Mouse (Mus musculus) adrenal gland (tissue): Measurements from ENCODE around the gene 3110001I22Rik.
"Not testable (repeated sequence)": the region's sequence is repeated elsewhere in the genome, so short reads cannot be mapped to it uniquely, and the experiment has no call there.

ENCODE experiments used
- intact Hi-C: fragments of 180-260 bp; cut with DNase I; formaldehyde crosslinking; loops from one replicate; pipeline ENCODE4 v1.15.1; 2025
- long read RNA-seq, 2 experiments: library from polyadenylated mRNA; unstranded; transcript quantifications; one replicate each; pipeline ENCODE4 v2.0.0; 2020; ENCODE audit warnings: borderline replicate concordance in 1 of 2; ENCODE audit not compliant: insufficient replicate concordance in 1 of 2

3110001I22Rik gene
- long read RNA-seq, experiment 1, partial matches to known transcripts = 0 of 2 reads
- long read RNA-seq, experiment 1, other reads (novel, unspliced or antisense) = 0 of 2 reads
- long read RNA-seq, experiment 2, partial matches to known transcripts = 0 of 2 reads
- long read RNA-seq, experiment 2, other reads (novel, unspliced or antisense) = 0 of 2 reads

DNA sequence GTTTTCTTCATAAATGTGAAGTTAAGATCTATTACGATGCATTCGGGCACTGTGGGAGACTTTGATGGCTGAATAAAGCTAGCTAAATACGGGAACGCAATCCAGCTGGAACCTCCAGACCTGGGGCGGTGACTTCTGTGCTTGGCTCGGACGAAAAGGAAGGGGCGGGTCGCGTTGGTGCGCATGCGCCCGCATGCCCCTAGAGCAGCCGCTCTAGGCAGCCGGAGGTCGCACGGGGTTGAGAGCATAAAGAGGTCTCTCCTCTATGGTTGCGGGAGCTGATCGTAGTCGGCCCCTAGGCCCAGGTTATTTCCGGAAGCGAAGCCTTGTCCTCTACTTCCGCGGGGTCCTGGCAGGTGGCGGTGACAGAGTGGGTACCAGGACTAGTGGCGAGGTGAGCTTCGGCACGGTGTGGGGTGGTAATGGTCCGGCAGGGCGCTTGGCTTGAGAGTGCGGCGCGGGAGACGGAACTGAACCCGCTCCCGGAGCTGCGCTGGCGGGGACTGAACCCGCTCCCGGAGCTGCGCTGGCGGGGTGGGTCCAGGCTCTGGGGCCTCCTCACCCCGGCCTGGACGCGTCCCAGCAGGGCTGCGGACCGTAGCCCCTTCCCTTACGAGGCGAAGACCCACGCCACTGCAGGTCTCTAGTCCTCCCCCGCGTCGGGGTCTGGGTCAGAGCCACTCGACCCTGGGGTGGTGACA, at the start of gene 3110001I22Rik, which contains the start of gene Bfar:
3110001I22Rik (plus strand) TSS at position 245 of the 701 bp plus-strand sequence.
Bfar (plus strand) TSS at position 174 of the 701 bp plus-strand sequence.
- intact Hi-C loops = no loop called here

DNA sequence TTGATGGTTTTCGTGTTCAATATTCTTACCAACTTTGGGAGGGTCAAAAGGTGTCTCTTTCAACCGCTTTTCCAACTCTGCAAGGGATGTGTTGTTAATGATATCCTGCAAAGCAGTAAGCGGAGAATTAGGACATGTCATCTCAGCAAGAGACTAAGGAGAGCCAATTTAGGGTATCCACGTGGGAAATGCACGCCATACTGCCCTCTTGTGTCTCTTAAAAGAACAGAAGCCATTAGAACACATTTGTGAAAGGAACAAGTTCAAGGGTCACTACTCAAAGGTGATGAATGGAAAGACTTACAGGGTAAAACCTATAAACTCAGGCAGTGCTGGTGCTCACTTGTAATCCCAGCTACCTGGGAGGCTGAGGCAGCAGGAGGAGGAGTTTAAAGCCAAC, 43.4 kb upstream of the 3110001I22Rik start:
- intact Hi-C loops = loop anchor here (5.0 to 10.0 kb wide), 2 partner anchors 96 to 184 kb away; no protein-coding TSS in a partner anchor

DNA sequence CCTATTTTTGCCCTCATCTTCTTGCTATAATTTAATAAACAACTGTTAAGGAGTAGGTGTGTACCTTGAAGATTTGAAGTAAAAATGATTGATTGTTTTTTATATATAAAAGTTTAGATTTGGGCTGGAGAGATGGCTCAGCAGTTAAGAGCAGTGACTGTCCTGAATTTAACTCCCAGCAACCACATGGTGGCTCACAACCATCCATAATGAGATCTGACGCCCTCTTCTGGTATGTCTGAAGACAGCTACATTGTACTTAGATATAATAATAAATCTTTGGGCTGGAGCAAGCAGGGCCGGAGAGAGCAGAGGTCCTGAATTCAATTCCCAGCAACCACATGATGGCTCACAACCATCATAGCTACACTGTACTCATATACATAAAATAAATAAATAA, 33.5 kb upstream of the 3110001I22Rik start:
- intact Hi-C loops = not testable (repeated sequence)

DNA sequence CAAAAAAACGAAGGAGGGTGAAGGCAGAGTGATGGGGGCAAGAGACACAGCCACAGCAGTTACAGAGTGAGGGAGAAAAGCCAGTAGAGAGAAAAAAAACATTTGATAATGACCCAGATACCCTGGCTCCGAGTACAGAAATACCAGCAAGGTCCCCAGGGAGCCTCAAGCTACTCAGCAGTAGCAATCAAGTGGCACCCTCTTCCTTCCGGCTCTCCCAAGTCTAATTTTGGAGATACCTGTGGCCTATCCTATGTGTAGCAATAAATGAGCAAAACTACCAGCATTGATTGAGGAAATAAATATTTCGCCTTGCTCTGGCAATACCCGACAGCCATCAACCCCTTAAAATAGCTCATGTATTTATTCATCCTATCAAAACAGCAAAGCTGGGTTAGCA, 32.2 kb upstream of the 3110001I22Rik start:
- intact Hi-C loops = no loop called here

DNA sequence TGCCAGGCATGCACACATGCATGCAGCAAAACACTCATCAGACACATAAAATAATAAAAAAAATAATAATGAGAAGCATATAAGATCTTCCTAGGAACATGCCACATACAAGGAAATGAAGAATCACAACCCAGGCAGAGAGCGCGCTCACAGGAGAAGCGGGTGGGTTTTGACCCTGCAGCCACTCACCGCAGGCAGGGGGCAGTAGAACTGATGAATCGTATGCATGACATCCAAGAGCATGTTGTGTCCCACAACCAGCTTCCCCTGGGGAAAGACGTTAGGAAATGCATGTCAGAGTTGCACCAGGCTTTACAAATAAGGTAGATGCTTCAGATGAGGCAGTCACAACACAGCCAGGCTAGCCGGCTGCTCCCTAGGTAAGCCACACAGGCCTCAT, 31.7 kb upstream of the 3110001I22Rik start:
- intact Hi-C loops = no loop called here

DNA sequence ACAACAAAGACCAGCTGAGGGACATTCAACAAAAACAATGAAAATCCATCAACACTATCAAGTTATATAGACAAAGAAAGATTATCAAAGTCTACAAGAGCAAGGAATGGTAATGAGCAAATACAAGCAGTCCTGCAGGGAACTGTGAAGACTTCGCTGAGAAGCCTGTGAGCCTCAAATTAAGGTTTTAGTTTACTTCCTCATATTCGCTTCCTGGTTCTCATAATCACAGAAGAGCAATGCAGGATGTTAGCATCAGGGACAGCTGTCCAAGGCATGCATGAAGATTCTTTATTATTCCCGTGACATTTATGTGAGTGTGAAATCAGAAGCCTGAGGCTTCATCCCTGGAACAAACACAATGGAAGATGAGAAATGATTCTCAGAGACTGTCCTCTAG, 27.3 kb upstream of the 3110001I22Rik start:
- intact Hi-C loops = no loop called here

DNA sequence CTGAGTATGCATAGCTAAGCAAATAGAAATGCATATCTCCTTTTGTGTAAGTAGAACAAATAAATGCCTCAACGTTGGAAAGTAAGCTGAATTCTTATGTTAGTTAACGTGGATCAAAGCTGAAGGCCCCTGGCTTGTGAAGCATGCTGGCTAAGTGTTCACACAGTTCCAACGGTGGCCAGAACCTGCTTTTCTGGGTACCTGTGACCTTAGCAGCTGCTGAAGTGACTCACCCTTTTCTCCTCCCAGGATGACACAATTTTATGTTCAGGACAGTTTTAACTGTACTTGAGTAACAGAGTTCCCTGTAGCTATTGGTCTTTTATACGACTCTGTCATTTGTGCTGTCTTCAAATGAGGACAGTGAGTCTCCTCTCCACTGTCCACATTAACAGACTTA, 25.8 kb upstream of the 3110001I22Rik start:
- intact Hi-C loops = no loop called here

DNA sequence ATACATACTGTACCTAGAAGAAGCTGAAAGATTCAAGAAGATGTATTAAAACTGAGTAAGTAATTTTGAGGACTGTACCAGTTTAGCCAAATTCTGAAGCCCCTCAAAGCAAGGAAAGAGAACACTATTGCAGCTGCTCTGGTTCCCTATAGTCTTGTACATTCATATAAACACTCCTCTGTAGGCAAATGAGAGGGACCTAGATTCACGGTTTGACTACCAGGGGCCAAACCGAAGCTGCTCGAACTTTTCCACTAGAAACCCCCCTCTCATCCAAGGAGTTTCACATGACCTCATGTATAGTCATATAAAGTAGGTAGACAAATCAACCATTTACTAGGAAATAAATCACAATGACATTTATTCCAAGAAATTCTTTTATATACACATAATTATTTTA, 12.8 kb upstream of the 3110001I22Rik start:
- intact Hi-C loops = no loop called here

DNA sequence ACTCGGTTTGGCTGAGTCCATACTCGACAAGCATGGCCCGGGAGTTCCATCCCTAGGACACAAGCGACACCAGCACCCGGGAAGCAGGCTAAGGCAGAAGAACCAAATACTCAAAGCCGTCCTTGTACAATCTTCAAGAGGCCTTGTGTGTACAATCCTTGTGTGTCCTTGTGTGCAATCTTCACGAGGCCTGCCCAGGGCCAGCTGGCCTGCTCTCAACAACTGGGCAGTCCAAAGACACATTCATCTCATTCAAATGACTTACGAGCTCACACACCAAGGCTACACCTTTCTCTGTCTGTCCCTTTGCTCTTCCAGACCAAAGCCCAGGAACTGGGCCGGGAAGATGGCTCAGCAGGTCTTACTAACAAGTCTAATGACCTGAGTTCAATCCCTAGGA, 11.0 kb upstream of the 3110001I22Rik start:
- intact Hi-C loops = no loop called here

DNA sequence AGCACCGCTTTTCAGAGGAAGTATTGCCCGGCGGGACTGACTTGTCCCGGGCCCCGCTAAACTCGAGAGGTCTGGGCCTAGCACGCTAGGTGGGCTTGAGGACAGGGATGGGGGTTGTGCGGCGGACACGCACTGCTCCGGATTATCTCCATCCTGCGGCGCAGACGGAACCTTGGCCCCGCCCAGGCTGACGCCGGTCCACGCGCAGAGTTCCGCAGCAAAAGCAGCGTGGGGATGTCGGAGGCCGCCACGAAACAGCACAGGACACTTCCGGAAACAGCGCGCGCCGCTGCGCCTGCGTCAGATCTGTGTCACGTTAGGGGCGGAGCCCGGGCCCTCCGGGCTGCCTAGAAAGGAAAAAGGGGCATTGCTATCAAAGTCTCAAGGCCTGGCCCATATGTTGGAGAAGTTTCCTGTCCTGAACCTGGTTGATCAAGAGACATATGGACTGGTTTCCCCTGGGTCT, 3.8 kb upstream of the 3110001I22Rik start, which contains the start of gene Parn:
Parn (minus strand) TSS at position 293 of the 466 bp plus-strand sequence.
- intact Hi-C loops = no loop called here

DNA sequence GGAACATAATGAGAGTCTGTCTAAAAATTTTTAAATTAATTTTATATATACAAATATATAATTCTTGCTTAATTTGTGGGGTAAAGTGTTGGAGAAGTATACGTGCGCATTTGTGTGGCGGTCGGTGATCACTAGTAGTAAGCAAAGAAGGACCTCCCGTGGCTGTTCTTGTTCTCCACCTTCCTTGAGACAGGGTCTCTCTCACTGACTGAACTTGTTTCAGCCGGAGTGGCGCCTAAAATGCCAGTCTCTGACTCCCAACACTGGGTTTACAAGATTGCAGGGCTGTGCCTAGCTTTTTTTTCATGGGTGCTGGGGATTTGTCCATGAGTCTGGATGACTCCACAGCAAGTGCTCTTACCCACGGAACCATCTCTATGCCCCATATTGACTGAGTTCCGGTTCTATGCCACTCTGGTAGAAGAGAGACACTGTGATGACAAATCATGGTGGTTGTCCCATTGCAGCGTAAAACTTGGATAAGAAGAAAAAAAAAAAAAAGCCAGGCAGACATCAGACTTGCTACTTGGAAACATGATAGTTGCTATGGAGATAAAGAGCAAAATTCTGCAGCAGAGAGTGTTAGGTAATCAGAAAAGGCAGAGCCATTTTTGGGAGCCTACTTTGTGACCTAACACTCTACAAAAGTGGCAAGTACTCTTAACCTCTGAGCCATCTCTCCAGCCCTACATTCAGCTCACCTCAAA, 3.2 kb upstream of the 3110001I22Rik start:
- intact Hi-C loops = no loop called here

DNA sequence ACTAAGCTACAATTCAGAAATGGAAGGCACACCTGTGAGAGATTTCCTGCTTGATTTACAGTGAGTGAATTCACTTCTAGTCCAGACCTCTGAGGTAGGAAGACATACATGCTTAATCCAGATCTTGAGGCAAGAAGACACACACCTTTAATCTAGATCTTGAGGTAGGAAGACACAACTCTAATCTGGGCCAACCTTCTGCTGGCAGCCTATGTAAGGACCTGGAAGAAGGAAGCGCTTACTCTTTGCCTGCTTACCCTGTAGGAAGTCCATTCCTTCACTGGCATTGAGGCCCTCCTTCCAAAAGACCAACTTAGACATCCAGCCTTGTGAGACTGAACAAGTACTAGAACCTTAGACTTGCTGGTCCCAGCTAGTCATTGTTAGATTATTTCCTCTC, 2.4 kb upstream of the 3110001I22Rik start:
- intact Hi-C loops = no loop called here

DNA sequence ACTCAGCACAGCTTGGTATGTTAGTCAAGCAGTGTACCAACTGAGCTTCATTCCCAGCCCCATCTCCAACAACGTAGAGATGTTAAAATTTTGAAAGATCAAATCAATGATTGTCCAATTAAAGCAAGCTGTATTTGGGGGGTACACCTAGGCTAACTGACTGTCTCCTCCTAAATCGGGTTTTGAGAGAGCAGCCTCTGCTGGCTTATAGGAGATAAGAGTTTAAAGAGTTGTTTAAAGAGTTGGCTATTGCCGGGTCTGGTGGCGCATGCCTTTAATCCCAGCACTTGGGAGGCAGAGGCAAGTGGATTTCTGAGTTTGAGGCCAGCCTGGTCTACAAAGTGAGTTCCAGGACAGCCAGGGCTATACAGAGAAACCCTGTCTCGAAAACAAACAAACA, 833 bp upstream of the 3110001I22Rik start:
- intact Hi-C loops = not testable (repeated sequence)

DNA sequence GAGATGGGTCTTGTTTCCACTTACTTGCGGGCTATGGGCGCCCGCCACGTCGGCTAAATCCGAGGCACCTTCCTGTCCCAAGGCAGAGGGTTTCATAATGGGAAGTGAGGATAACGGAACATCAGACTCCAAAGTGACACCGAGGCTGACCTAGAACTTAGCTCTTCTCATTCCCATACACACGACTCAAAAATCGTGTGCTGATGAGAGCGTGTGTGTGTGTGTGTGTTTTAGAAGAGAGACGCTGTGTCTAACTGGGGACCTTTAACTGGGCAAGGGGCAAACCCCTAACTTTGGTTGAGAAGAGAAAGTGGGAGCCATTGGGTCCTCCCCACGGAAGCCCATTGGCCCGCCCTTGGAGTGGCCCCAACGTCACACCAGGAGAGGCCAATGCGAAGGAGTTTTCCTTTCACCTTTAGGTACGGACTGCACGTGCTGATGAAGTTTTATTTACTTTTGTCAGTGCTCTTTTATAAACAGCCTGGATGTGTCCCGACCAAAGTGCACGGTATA, 713 bp downstream of the 3110001I22Rik start:
- intact Hi-C loops = no loop called here

DNA sequence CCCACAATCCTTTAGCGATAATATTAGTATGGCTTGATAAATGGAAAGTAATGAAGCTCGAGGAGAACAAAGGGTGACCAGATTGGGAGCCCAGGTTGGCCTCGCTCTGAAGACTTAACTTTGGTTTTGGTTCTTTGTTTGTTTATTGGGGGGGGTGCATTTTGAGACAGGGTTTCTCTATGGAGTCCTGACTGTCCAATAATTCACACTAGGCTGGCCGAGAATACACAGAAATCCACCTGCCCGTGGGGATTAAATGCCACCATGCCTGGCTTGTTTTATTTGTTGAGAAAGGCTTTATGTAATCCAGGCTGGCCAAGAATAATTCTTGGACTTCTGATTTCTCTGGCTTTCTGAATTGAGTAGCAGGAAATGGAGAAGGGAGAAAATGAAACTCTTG, 1.4 kb downstream of the 3110001I22Rik start:
- intact Hi-C loops = no loop called here

DNA sequence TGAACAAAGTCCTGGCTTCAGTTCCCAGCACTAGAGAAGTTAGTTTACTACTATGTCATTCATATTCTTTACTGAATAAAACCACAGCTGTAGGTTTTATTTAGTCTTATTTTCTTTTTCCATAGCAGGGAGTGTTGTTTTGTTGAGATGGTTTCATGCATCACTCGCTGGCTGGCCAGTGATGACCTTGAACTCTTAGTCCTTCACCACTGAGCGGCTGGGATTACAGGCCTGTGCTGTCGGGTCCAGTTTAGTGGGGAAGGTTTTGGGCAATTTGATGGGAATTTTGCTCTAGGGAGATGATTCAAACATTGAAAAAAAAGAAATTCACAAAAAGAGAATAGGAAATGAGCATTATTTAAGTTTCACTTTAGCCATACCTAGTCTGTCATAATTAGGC, 2.8 kb downstream of the 3110001I22Rik start:
- intact Hi-C loops = no loop called here

DNA sequence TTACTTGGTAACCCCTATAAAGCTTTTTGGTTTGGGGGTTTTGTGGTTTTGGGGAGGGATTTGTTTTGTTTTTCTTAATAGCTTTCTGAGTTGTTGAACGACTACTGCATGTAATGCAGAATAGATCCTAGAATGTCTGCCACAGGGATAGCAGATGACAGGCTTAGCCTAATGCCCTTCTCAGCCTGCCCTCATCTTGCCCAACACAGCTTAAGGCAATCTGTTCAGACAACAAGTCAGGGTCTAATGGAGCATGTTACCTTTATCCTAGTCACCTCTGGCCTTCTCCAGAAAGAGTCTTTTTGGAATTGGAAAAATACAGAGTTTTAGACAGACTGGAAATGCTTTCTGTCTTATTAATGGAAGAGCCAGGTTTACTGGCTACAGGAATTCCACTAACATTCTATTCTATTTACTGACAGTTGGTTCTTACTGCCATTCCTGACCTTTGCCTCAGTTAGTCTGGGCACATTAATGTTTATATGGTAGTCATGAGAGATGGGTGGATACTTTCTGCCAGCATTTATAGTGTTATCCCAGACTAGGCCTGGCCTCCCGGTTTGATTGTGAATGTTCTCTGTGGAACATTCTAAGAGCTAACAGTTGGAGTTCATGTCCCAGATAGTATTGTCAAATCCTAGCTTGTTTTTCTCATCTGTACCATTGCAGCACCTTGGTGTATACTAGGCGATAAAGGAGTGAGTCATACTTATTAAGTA, 7.0 kb downstream of the 3110001I22Rik start:
- intact Hi-C loops = no loop called here

DNA sequence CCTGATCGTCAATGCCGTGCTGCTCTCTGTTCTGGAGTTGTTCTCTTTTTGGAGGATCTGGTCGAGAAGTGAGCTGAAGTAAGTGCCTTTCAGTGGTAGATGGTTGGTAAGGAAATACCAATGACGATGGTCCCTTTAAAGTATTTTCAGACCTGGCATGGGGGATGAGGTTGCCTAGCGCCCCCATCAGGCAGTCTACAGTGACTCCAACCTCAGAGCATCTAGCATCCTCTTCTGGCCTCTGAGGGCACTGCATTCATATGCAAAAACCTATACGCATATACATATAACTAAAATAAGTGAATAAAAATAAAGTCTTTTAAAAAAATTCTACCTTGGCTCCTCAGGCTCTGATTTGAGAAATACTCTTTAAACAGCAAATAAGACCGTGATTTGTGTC, 27.3 kb downstream of the 3110001I22Rik start:
- intact Hi-C loops = no loop called here

DNA sequence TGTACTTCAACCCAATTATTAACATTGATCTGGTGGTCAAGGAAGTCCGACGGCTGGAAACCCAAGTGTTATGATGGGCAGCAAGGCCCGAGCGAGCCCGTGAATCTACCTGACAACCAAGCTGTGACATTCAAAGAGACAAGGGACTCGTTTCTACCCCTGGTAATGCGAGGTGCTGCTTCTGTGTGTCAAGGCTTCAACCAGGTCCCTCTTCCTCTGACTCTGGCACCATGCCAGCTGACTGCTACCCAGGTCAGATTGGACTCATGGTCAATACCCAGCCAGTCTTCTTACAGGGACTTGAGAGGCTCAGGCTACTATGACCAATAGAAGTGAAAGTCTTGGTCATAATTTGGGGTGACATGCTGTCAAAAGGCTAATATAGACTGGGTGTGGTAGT, 30.5 kb downstream of the 3110001I22Rik start:
- intact Hi-C loops = no loop called here

DNA sequence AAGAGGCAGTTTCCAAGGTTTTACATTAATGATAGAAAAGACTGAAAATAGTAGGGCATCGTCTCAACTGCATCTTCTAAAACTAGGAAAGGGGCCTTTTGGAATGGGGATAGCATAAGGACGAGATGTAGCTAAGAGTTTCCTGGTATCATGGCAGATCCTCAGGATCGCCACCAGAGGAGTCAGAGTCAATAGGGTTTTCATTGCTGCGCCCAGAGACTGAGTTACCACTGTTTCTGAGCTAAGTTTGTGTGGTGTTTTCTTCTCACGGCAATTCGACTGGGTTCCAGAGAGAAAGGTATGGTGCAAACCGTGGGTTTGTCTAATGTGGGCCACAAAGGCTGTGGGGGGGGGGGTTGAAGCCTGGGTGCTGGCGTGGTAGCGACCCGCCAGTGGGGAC, 32.9 kb downstream of the 3110001I22Rik start:
- intact Hi-C loops = no loop called here

DNA sequence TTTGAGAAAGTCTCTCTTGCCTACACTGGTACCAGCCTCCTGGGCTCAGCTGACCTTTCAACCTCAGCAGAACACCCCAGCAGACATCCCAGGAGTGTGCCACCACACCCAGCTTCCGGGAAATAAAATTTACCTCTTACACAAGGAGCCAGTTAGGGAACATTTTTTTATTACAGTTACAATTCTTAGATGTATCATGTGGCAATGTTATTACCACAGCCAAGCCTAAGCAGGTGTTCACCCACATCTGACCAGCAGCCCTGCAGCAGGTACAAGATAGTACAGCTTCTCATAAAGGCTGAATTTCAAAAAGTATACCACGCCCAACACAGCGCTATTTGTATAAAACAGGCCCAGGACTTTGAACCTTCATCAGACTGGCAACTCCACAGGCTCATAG, 43.2 kb downstream of the 3110001I22Rik start:
- intact Hi-C loops = no loop called here
